22 mouse cellular contexts compared by ENCODE assay signal in genomic region chr6:29689458-29689857, GRCm38 (mm10). TPM values are rescaled to one million over a fixed set of nuclear protein-coding genes. Genes with fewer than 3 reads are reported as not detected.
"Had no signal": no experiment of that assay in that cellular context is flagged by ENCODE, and none has a peak within 500 bp of the region (broad histone marks: within the 10 kb centered on the region; RNA-seq: fewer than 3 reads in every experiment).

No protein-coding gene starts in this region.

- ATAC-seq: liver, postnatal 0 days; lung, postnatal 0 days; midbrain, embryonic 13.5 days; midbrain, embryonic 15.5 days had no signal

- H3K9ac ChIP-seq: liver, embryonic 15.5 days; liver, postnatal 0 days; lung, embryonic 15.5 days; midbrain, embryonic 13.5 days; midbrain, embryonic 15.5 days; neural tube, embryonic 13.5 days; neural tube, embryonic 15.5 days had no signal

- H3K27ac ChIP-seq: liver, embryonic 15.5 days; lung, embryonic 15.5 days; macrophage; midbrain, embryonic 13.5 days; midbrain, embryonic 15.5 days; neural tube, embryonic 13.5 days; neural tube, embryonic 15.5 days had no signal

- DNase-seq: liver, postnatal 0 days; lung, adult 2 months; lung, postnatal 14 days; lung, postnatal 36 days; retina, postnatal 1 day; right cerebral cortex, postnatal 25 days; right cerebral cortex, postnatal 4 days; spleen, adult 18-20 months; thymus, adult 18-20 months; thymus, postnatal 14 days; thymus, postnatal 36 days had no signal

- H3K36me3 ChIP-seq: liver, embryonic 15.5 days; lung, embryonic 15.5 days; midbrain, embryonic 13.5 days; midbrain, embryonic 15.5 days; neural tube, embryonic 13.5 days; neural tube, embryonic 15.5 days had no signal

- H3K9me3 ChIP-seq: liver, embryonic 15.5 days; lung, embryonic 15.5 days; midbrain, embryonic 13.5 days; midbrain, embryonic 15.5 days; neural tube, embryonic 13.5 days; neural tube, embryonic 15.5 days had no signal

- H3K4me3 ChIP-seq: liver, embryonic 15.5 days; lung, embryonic 15.5 days; megakaryocyte, embryonic 14.5 days; midbrain, embryonic 13.5 days; midbrain, embryonic 15.5 days; neural tube, embryonic 13.5 days; neural tube, embryonic 15.5 days had no signal

- H3K4me2 ChIP-seq: liver, embryonic 15.5 days; lung, embryonic 15.5 days; midbrain, embryonic 11.5 days; midbrain, embryonic 13.5 days; midbrain, embryonic 15.5 days; neural tube, embryonic 13.5 days; neural tube, embryonic 15.5 days had no signal

RNA-seq across cellular contexts. Expression of gene Smo, which starts 45.8 kb away (rescaled TPM):
- total RNA-seq: monocyte, adult 5-6 weeks had no signal
